Mouse (Mus musculus) urinary bladder, adult 18-20 months (tissue): ENCODE data around the gene Klk4.

ENCODE experiments used
- DNase-seq, 2 experiments: peaks; one replicate each; pipeline ENCODE4 v3.0.0; 2022; ENCODE audit warnings: low spot score in 2 of 2, mixed read lengths in 2 of 2

Gene Klk4

GRCm38 (mm10) chr7:43919559-43920451 is 38.8 kb downstream of the Klk4 start:
- peak; percentile 39 to 42 for DNase-seq

- no peak for DNase-seq
Measured at GRCm38 (mm10) chr7:43920582-43920981, 39.6 kb downstream of the Klk4 start.

GRCm38 (mm10) chr7:43921087-43921486 is 40.1 kb downstream of the Klk4 start:
- DNase-seq: no peak

- DNase-seq: no peak
Measured at GRCm38 (mm10) chr7:43921941-43922340, 41.0 kb downstream of the Klk4 start.

- no peak for DNase-seq
Measured at GRCm38 (mm10) chr7:43925985-43926384, 45.0 kb downstream of the Klk4 start.

- DNase-seq: no peak
Measured at GRCm38 (mm10) chr7:43928521-43928920, 47.6 kb downstream of the Klk4 start.

GRCm38 (mm10) chr7:43932337-43932736 is 51.4 kb downstream of the Klk4 start:
- DNase-seq: no peak

GRCm38 (mm10) chr7:43933440-43933839 is 52.5 kb downstream of the Klk4 start, which contains the start of gene Klk15:
Klk15 (plus strand) TSS chr7:43933740.
- DNase-seq: no peak

GRCm38 (mm10) chr7:43934747-43935146 is 53.8 kb downstream of the Klk4 start:
- DNase-seq: no peak
